Mouse (Mus musculus): ENCODE results near the gene Kcnj4.
A peak's percentile ranks its signal among the peaks of the same experiment; 100 is the strongest.

The Kcnj4 gene

GRCm38 (mm10) chr15:79513940-79514339, 8.9 kb upstream of the Kcnj4 start:
- peak; percentile 42 for DNase-seq (ENCODE audit: extremely low read depth, insufficient read length, low spot score)

DNA sequence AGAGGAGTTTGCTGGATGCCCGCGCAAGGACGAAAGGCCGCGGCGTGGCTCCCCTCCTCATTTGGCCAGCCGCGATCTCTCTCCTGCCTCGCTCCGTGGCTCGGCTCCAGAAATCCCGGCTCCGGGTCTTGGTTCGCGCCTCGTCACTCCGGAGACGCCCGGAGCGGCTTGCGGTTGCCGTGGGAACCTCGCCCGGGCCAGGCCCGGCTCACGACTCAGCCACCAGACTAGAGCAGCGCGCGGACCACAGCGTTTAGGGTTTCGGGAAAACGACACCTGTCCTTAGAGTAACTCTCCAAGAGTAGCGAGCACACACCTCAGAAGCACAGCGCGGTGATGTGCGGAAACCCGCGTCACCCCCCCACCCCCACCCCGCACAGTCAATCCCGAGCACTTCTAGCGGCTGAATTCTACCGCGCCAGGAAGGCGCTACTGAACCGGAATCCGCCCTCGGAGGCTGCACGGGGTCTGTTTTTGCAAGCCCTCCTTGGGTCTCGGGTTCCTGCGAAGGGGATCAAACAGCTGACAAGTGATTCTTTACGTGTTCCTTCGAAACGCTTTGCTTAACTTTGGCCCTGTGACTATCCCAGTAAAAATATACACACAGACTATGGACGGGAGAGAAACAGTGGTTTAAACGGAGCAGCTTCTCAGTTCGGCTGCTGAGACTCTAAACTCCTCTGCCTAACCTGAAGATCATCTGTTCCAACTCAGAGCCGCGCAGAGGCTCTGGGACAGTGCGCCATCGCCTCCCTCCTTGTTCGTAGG, 6.7 kb upstream of the Kcnj4 start:
- DNase-seq (ENCODE audit: extremely low read depth, insufficient read length, low spot score): no peak

- no peak for DNase-seq (ENCODE audit: extremely low read depth, insufficient read length, low spot score)
Observed at GRCm38 (mm10) chr15:79510425-79510824, 5.4 kb upstream of the Kcnj4 start.

GRCm38 (mm10) chr15:79509998-79510397, 5.0 kb upstream of the Kcnj4 start:
- DNase-seq (ENCODE audit: extremely low read depth, insufficient read length, low spot score): no peak

DNA sequence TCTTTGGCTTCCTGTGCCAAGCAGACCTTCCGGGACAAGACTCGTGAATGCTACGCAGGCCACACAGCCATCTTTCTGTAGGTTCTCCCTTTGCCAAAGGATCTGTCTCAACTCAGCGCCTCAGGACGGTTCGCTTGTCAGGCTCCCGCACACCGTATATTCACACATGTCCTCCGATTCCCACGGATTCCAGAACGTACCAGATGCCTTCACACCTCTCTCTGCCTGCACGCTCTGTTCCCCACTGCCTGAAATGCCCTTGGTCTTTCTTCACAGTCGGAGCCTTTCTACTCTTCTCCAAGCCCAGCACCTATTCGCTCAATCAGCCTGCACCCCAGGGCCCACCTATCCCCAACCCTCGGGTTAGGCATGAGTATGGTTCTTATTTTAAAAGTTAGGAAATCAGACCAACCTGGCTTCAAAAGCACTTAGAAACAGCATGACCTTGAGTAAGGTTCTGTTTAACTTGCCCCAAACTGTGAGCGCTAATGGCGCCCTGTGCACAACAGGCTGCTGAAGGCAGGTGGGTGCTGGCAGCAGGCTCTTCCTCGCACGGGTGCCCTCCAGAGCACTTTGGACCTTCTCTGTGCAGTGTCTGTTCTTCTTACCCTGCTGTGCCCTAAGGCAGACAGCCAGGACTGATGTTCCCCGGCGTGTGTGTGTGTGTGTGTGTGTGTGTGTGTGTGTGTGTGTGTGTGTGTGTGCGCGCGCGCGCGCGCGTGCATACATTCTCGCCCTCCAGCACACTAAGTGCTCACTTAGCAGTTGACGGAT, 2.2 kb upstream of the Kcnj4 start:
- DNase-seq (ENCODE audit: extremely low read depth, insufficient read length, low spot score): no peak

DNA sequence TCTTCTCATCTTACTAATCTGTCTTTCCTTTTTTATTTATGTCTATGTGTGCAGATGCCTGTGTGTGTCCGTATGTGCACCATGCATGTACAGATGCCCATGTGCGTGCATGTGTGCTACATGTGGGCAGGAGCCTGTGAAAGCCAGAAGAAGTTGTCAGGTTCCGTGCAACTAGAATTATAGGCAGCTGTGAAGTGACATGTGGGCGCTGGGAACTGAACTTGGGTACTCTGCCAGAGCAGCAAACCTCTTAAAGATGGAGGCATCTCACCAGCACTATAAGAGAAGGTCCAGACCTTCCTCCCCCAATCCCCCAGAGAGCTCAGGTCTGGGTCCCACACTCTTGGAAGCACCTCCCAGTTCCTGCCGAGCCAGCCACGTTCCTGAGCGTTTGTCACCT, 1.4 kb upstream of the Kcnj4 start:
- DNase-seq (ENCODE audit: extremely low read depth, insufficient read length, low spot score): no peak

DNA sequence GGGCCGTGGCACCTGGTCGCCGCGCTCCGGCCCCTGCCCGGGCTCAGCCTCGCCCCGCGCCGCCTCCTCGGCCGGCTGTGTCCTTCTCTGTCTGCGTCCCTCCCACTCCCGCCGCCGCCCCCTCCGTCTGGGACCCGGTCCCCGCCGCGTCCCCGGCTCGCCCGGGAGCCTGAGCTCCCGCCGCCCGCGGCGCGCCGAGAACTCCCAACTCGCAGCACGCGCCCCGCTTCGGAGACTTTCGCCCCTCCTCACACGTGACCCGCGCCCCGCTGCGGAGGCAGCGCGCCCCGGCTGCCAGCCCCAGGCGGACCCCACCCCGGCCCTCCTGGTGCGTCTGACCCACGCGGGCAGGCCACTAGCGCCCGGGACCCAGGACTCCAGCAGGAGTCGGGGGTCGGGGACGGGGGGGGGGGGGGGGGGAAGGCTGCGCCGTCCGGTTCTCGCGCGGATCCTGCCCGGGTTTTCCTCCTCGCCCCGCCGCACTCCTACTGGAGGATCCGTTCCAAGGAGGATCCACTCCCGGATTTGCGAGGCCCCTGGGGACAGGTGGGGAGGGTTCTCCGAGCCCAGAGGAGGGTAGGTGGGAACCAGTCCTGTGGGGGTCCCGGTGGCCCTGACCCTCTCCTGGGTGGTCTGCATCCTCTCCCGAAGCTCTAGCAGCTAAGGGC, 709 bp upstream of the Kcnj4 start:
- no peak for DNase-seq (ENCODE audit: extremely low read depth, insufficient read length, low spot score)

- no peak for DNase-seq (ENCODE audit: extremely low read depth, insufficient read length, low spot score)
Observed at GRCm38 (mm10) chr15:79503438-79503837, 1.6 kb downstream of the Kcnj4 start.

GRCm38 (mm10) chr15:79502891-79503341, 2.1 kb downstream of the Kcnj4 start:
- DNase-seq (ENCODE audit: extremely low read depth, insufficient read length, low spot score): no peak

DNA sequence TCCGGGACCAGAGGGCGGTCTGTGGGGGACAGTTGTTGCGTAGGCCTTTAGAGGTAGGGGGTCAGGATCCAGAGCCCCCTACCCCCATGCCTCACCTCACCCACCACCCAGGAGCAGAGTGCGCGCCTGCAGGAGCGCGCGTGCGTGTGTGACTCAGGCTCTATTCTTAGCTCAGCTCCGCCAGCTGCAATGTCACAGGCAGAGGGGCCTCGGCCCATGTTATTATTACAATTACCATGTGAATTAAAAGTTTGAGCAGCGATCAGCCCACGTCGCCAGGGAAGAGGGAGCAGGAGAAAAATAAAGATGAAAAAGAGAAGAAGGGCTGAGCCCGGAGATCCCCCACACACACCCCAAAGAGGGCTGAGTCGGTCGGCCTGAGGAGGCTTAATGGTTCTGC, 4.9 kb downstream of the Kcnj4 start:
- DNase-seq (ENCODE audit: extremely low read depth, insufficient read length, low spot score): no peak

DNA sequence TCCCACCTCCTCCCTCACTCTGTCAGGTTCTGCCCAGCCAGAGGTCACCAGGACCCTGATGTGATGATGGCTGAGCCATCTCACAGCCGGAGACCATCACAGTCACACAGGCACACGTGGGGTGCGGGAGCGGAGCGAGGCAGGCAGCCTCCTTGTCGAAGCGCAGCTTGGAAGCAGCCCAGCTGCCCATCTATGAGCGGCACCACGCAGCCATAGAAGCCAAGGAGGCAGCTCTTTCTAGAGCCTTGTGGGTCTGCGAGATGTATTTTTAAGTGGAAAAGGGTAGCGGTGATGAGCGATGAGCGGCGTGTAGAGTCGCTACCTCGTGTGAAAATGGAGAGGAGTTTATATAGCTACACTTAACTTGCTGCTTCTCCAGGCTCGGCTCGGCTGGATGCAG, 11.5 kb downstream of the Kcnj4 start:
- no peak for DNase-seq (ENCODE audit: extremely low read depth, insufficient read length, low spot score)

GRCm38 (mm10) chr15:79489463-79489862, 15.6 kb downstream of the Kcnj4 start:
- DNase-seq (ENCODE audit: extremely low read depth, insufficient read length, low spot score): no peak

DNA sequence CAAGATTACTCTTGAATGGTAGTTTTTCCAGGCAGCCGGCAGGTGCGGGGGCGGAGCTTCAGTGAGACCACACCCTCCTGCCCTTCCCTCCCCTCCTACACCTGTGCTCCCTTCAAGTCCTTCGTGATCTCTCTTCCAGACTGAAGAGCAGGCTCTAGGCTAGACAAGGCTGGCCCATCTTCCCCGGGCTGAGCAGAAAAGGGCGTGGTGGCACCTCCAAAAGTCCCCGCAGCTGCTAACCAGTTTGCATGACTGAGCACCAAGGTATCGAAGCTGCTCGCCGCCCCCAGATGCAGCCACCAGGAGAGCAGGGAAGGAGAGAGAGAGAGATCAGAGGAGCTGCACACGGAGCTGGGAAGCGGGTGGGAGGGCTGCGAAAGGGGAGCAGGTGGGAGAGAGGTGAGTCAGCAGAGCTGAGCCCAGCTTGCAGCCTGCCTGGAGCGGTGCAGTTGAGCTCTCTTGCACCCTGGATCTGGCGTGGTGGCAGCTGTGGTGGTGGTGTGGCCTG, 23.8 kb downstream of the Kcnj4 start:
- no peak for DNase-seq (ENCODE audit: extremely low read depth, insufficient read length, low spot score)

DNA sequence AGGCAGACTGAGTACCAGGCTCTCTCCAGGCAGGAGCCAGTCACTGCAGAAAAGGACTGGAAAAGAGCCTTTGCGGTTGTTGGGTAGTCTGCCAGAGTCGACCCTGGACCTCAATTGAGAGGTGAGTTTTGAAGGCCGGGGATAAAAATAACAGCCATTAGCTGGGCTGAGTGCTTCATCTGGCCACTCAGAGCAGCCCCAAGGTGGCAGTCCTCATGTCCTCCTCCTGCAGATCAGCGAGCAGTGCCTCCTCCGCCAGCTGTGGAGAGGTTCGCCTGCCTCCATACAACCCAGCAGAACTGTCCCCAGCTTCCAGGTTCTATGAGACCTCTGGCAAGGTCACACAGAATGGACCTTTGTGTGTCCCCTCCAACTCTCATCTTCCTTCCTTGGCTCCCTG, 27.8 kb downstream of the Kcnj4 start:
- DNase-seq (ENCODE audit: extremely low read depth, insufficient read length, low spot score): no peak

DNA sequence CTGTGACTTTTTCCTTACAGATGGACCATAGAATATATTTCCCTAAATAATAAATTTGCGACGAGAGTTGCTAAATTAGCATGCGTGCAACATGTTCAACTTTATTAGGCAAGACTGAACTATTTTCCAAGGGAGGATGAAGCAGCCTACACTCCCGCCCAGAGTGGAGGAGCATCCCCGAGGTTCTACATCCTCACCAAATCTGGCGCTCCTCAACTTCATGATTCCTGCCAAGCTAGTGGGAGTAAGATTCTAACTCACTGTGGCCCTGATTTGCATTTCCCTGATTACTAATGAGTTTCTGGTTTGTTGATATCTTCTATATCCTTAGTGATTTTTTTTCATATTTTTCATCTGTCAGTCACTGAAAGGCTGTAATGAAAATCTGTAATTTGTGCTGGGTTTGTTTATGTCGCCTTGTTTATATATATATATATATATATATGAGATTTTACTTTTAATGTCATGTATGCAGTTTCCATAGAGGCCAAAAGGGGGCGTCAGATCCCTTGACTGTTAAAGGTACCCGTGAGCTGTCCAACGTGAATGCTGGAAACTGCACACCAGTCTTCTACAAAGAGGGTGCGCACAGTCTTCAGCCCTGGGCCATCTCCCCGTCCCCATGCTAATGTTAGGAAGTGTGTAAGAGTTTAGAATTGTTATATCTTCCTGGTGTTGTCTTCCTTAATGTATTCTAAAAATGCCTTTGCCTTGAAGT, 31.2 kb downstream of the Kcnj4 start:
- DNase-seq (ENCODE audit: extremely low read depth, insufficient read length, low spot score): no peak

DNA sequence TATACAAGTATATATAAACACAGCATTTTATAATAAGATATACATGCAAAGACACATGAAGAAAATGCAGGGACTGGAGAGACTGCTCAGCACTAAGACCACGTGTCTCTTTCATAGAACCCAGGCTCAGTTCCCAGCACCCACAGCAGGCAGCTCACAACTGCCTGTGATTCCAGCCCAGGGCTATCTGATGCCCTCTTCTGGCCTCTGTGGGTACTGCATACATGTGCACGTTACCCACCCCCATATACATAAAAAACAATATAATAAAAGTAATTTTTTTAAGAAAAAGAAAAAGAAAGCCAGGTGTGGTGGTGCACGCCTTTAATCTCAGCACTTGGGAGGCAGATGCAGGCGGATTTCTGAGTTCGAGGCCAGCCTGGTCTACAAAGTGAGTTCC, 32.0 kb downstream of the Kcnj4 start:
- DNase-seq (ENCODE audit: extremely low read depth, insufficient read length, low spot score): no peak

DNA sequence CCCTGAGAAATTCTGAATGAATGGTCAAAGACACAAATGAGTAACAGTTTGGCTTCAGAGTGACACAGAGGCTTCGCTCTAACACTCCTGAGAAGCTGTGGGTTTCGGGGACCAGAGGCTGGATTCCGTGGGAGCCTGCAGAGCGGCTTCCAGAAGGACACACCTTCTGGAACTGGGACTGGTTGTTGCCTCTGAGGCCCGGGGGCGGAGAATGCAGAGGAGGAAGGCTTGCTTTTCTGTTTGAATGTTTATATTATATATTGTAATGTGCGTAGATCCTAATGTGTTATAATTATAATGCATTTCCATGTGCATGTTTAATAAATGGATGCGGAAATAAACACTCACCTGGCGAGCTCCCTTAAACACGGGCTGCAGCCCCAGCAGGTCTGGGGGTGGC, 33.9 kb downstream of the Kcnj4 start:
- no peak for DNase-seq (ENCODE audit: extremely low read depth, insufficient read length, low spot score)

DNA sequence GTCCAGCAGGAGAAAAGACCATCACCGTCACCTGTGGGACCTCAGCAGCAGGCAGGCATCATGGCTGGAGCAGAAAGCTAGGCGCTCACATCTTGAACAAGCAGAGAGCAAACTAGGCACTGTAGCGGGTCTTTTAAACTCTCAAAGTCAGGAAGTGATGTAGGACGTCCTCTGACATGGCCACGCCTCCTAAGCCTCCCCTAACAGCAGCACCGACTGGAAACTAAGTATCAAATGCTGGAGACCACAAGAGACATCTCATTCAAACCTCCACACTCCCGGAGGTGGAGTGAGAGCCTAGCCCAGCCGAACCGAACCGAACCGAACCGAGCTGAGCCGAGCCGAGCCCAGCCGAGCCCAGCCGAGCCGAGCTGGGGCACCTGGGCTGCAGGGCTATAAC, 34.5 kb downstream of the Kcnj4 start:
- no peak for DNase-seq (ENCODE audit: extremely low read depth, insufficient read length, low spot score)

DNA sequence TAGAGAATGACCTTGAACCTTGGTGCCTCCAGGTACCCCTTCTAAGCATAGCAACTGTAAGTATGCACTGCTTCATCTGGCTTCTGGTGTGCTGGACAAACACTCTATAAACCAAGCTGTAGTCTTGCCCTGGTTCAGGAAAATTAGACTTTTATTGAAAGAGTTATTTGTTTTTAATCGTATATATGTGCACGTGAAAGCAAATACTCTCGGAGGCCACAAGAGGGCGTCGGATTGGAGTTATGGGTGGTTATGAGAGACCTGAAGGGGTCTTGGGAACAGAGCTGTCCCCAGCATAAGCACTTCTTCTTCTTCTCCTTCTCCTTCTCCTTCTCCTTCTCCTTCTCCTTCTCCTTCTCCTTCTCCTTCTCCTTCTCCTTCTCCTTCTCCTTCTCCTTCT, 35.5 kb downstream of the Kcnj4 start:
- DNase-seq (ENCODE audit: extremely low read depth, insufficient read length, low spot score): no peak

DNA sequence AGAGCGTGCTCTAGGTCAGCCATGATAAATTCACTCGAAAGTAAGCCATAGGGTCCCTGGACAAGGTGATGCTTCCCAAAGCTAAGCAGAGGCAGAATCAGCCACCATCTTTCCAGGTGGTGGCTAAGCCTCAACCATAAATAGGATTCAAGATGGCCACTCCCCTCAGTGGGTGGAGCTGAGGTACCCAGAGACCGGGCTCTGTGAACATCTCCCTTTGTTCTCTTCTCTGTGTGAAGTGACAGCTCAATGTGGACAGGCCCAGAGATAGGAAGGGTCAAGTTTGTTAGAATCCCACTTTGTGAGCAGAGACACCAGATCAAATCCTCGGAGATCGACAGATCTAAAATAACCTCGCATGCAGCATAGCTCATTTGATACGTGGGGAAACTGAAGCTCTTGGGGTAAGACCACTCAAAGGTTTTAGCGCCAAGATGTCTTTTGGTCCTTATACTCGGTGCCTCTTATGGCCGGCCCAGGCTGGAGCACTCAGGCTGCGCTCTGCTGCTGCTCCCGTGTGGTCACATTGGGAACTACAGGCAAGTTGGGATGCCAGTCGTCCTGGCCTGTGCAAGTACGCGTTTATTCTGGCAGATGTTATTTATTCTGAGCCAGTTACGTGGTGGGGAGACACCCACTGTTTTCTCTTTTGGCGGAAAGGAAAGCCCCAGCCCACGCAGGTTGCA, 38.3 kb downstream of the Kcnj4 start:
- peak; percentile 73 for DNase-seq (ENCODE audit: extremely low read depth, insufficient read length, low spot score)

All from 3134 (cell line).